Comparison of ENCODE assay signal across 8 mouse cellular contexts in genomic region chr10:78463769-78464167, GRCm38 (mm10). TPM values are rescaled to one million over a fixed set of nuclear protein-coding genes. Genes with fewer than 3 reads are reported as not detected.
DNase-seq lines count a peak whose midpoint lies in the region; ATAC-seq lines count a peak whose summit lies in the region.

No protein-coding gene starts in this region.

- WGBS in hindbrain, embryonic 15.5 days = 89% methylated on average over 3 of the region's 3 CpGs
- WGBS in midbrain, embryonic 13.5 days = 94% methylated on average over 3 of the region's 3 CpGs

- peak; percentile 52 for DNase-seq in kidney, adult 18-20 months
- no peak for DNase-seq in kidney, postnatal 10 days
- DNase-seq in adipocyte (ENCODE audit: low spot score) (no peak), MN1 (ENCODE audit: low spot score) (no peak)
- DNase-seq in right cerebral cortex, postnatal 10 days (ENCODE audit: low spot score in 2 of 2) = no peak

- H3K4me2 ChIP-seq in hindbrain, embryonic 15.5 days = peak overlapping the region; percentile 94
- H3K4me2 ChIP-seq in midbrain, embryonic 13.5 days (replicated peaks) = peak overlapping the region; percentile 97

- no peak overlapping the region for H3K27ac ChIP-seq in brown adipose tissue, adult 24 weeks (replicated peaks; ENCODE audit: low read depth, low read length)
- no peak overlapping the region for H3K27ac ChIP-seq in hindbrain, embryonic 15.5 days (replicated peaks)
- no peak overlapping the region for H3K27ac ChIP-seq in midbrain, embryonic 13.5 days

- H3K4me3 ChIP-seq in brown adipose tissue, adult 24 weeks (ENCODE audit: insufficient read depth, low read depth, low read length) = peak overlapping the region; percentile 84
- H3K4me3 ChIP-seq in hindbrain, embryonic 15.5 days = peak overlapping the region; percentile 69
- peak overlapping the region; percentile 69 for H3K4me3 ChIP-seq in midbrain, embryonic 13.5 days (replicated peaks)

- H3K9ac ChIP-seq in hindbrain, embryonic 15.5 days = peak overlapping the region; percentile 78
- peak overlapping the region; percentile 74; the same call in 1 of the 2 replicates for H3K9ac ChIP-seq in midbrain, embryonic 13.5 days (replicated peaks)

- peaks cover 19% of the 10 kb centered on the region for H3K4me1 ChIP-seq in brown adipose tissue, adult 24 weeks (ENCODE audit: control insufficient read depth, insufficient read depth, insufficient read length, low read length)
- H3K4me1 ChIP-seq in hindbrain, embryonic 15.5 days (replicated peaks) = peaks cover 25% of the 10 kb centered on the region
- H3K4me1 ChIP-seq in midbrain, embryonic 13.5 days (replicated peaks) = peaks cover 17% of the 10 kb centered on the region

- no peaks in the 10 kb centered on the region for H3K36me3 ChIP-seq in hindbrain, embryonic 15.5 days
- no peaks in the 10 kb centered on the region for H3K36me3 ChIP-seq in midbrain, embryonic 13.5 days

- no peaks in the 10 kb centered on the region for H3K27me3 ChIP-seq in hindbrain, embryonic 15.5 days
- H3K27me3 ChIP-seq in midbrain, embryonic 13.5 days = peaks cover 12% of the 10 kb centered on the region; the same call in 1 of the 2 replicates

- ATAC-seq in hindbrain, embryonic 15.5 days (ENCODE audit: low FRiP score, low read depth) = no peak
- ATAC-seq in midbrain, embryonic 13.5 days = no peak

- H3K9me3 ChIP-seq in hindbrain, embryonic 15.5 days = no peaks in the 10 kb centered on the region
- no peaks in the 10 kb centered on the region for H3K9me3 ChIP-seq in midbrain, embryonic 13.5 days

RNA-seq across cellular contexts. Expression of gene Pdxk, which starts 1.0 kb away (rescaled TPM):
- polyA plus RNA-seq in brown adipose tissue, adult 24 weeks (2012; ENCODE audit: insufficient read depth, insufficient read length, missing spikeins) = 21.2 and 28.2 TPM in 2 replicates
- polyA plus RNA-seq in hindbrain, embryonic 15.5 days (2015; fragmentation: Nextera tagmentation; extraction: Ambion mirVana) = 46.5 and 49.8 TPM in 2 replicates
- polyA plus RNA-seq in midbrain, embryonic 13.5 days (2015; fragmentation: Nextera tagmentation; extraction: Ambion mirVana) = 16.6 and 17.4 TPM in 2 replicates

RNA-seq across cellular contexts. Expression of gene Cstb, which starts 38.3 kb away (rescaled TPM):
- polyA plus RNA-seq in brown adipose tissue, adult 24 weeks (2012; ENCODE audit: insufficient read depth, insufficient read length, missing spikeins) = 192 and 249 TPM in 2 replicates
- 90.9 and 95.0 TPM in 2 replicates for polyA plus RNA-seq in hindbrain, embryonic 15.5 days (2015; fragmentation: Nextera tagmentation; extraction: Ambion mirVana)
- polyA plus RNA-seq in midbrain, embryonic 13.5 days (2015; fragmentation: Nextera tagmentation; extraction: Ambion mirVana) = 91.6 and 97.8 TPM in 2 replicates

RNA-seq across cellular contexts. Expression of gene Rrp1, which starts 50.9 kb away (rescaled TPM):
- polyA plus RNA-seq in brown adipose tissue, adult 24 weeks (2012; ENCODE audit: insufficient read depth, insufficient read length, missing spikeins) = 52.5 and 65.4 TPM in 2 replicates
- polyA plus RNA-seq in hindbrain, embryonic 15.5 days (2015; fragmentation: Nextera tagmentation; extraction: Ambion mirVana) = 402 and 403 TPM in 2 replicates
- 363 and 377 TPM in 2 replicates for polyA plus RNA-seq in midbrain, embryonic 13.5 days (2015; fragmentation: Nextera tagmentation; extraction: Ambion mirVana)

RNA-seq across cellular contexts. Expression of gene Olfr1358, which starts 53.5 kb away (rescaled TPM):
- polyA plus RNA-seq in brown adipose tissue, adult 24 weeks (2012; ENCODE audit: insufficient read depth, insufficient read length, missing spikeins) = not detected in 2 replicates
- not detected in 2 replicates for polyA plus RNA-seq in hindbrain, embryonic 15.5 days (2015; fragmentation: Nextera tagmentation; extraction: Ambion mirVana)
- polyA plus RNA-seq in midbrain, embryonic 13.5 days (2015; fragmentation: Nextera tagmentation; extraction: Ambion mirVana) = not detected in 2 replicates
